Mouse (Mus musculus) G1E (cell line): ENCODE results near the gene Icam4. TPM values are rescaled to one million over a fixed set of nuclear protein-coding genes. Genes with fewer than 3 reads are reported as not detected.

Experiments used
- ATAC-seq: 2 replicates; pipeline ENCODE4 v1.8.0; 2016; ENCODE audit warnings: mild to moderate bottlenecking; ENCODE audit not compliant: insufficient number of reproducible peaks, poor library complexity, low FRiP score, severe bottlenecking; ENCODE audit errors: extremely low read depth
- DNase-seq: peaks from one replicate; pipeline ENCODE4 v3.0.0; 2012; ENCODE audit warnings: low spot score
- H3K27me3 ChIP-seq: 2 replicates; pipeline ENCODE4 v1.6.1; 2012; ENCODE audit warnings: mild to moderate bottlenecking, low read length, inconsistent platforms; ENCODE audit not compliant: insufficient read depth
- H3K36me3 ChIP-seq: replicated peaks from 2 replicates; pipeline ENCODE3; 2012; ENCODE audit warnings: mild to moderate bottlenecking, inconsistent platforms
- H3K4me1 ChIP-seq: 2 replicates; pipeline ENCODE4 v1.6.1; 2012; ENCODE audit warnings: low read depth, low read length, inconsistent platforms, mixed read lengths; ENCODE audit not compliant: insufficient read depth
- H3K4me3 ChIP-seq: 2 replicates; pipeline ENCODE4 v1.5.1; 2012; ENCODE audit warnings: low read depth, mild to moderate bottlenecking, inconsistent platforms, low read length, moderate library complexity, mixed read lengths
- H3K9me3 ChIP-seq: replicated peaks from 2 replicates; pipeline ENCODE4 v1.6.1; 2012; ENCODE audit warnings: inconsistent platforms
- CTCF ChIP-seq: IDR thresholded peaks from 2 replicates; pipeline ENCODE4 v1.5.1; 2012; ENCODE audit warnings: low read depth, low read length, inconsistent platforms, mixed read lengths
- GATA1 ChIP-seq: IDR thresholded peaks from 2 replicates; pipeline ENCODE4 v1.6.1; 2012; ENCODE audit warnings: borderline replicate concordance, low read length, inconsistent platforms, mixed read lengths
- GATA2 ChIP-seq: IDR thresholded peaks from 2 replicates; pipeline ENCODE4 v1.6.1; 2012; ENCODE audit warnings: low read depth, low read length, inconsistent platforms, borderline replicate concordance
- POLR2AphosphoS5 ChIP-seq: IDR thresholded peaks from 2 replicates; pipeline ENCODE4 v1.6.1; 2012; ENCODE audit warnings: low read depth, low read length, inconsistent platforms; ENCODE audit not compliant: insufficient replicate concordance
- TAL1 ChIP-seq: conservative IDR thresholded peaks from 2 replicates; pipeline ENCODE4 v1.6.1; 2012; ENCODE audit warnings: low read depth, low read length, inconsistent platforms, mixed read lengths
- polyA plus RNA-seq: library from polyadenylated mRNA; stranded (reverse); fragments of >175 nt; gene quantifications from 2 replicates; pipeline ENCODE4 v1.2.3, GENCODE M21; 2012
- total RNA-seq, 2 experiments: library from RNA; stranded (forward) in 1 of 2; stranded (reverse) in 1 of 2; fragments of 200-1000 nt in 1 of 2; fragments of >200 nt in 1 of 2; fragmentation: Nextera tagmentation in 1 of 2; gene quantifications; 2 replicates each; pipeline ENCODE4 v1.2.3; 2014 to 2017

Icam4 gene
- total RNA-seq (2014; fragmentation: Nextera tagmentation): 2.1 and 4.8 TPM in 2 replicates
- 8.2 and 10.6 TPM in 2 replicates for total RNA-seq (2017)
- polyA plus RNA-seq: 8.3 and 11.2 TPM in 2 replicates

- no peaks in the 10 kb centered on the region for H3K9me3 ChIP-seq
- H3K36me3 ChIP-seq: peaks cover 38% of the 10 kb centered on the region
- ATAC-seq: peak; percentile 52
- H3K4me3 ChIP-seq: peak within 1 kb of the TSS; percentile 73
- peaks cover 74% of the 10 kb centered on the region for H3K4me1 ChIP-seq
- TF ChIP-seq GATA1 (no peak), GATA2 (no peak), CTCF (peak; percentile 71), TAL1 (peak; percentile 77), POLR2AphosphoS5 (no peak)
- peak; percentile 77 for DNase-seq
- no peaks in the 10 kb centered on the region; the same call in 1 of the 2 replicates for H3K27me3 ChIP-seq
These were observed at the start of gene Icam4 for GRCm38 (mm10) chr9:21029291-21030054. TSS of gene Icam4 (plus strand) at chr9:21029373.

- Histone ChIP-seq H3K4me1 (peaks cover 48% of the 10 kb centered on the region), H3K36me3 (no peaks in the 10 kb centered on the region), H3K27me3 (peaks cover 14% of the 10 kb centered on the region; the same call in 1 of the 2 replicates), H3K9me3 (no peaks in the 10 kb centered on the region), H3K4me3 (no peak overlapping the region)
- ATAC-seq (no peak), DNase-seq (no peak)
- TF ChIP-seq GATA2: no peak
- TF ChIP-seq TAL1: no peak
- no peak for TF ChIP-seq POLR2AphosphoS5
- TF ChIP-seq GATA1: no peak
- TF ChIP-seq CTCF: no peak
These were observed 49.4 kb upstream of the Icam4 start for GRCm38 (mm10) chr9:20979769-20980168.

GRCm38 (mm10) chr9:20982171-20982570, 47.0 kb upstream of the Icam4 start:
- Histone ChIP-seq H3K36me3 (no peaks in the 10 kb centered on the region), H3K4me3 (no peak overlapping the region), H3K9me3 (no peaks in the 10 kb centered on the region), H3K27me3 (peaks cover 20% of the 10 kb centered on the region), H3K4me1 (peaks cover 24% of the 10 kb centered on the region)
- TF ChIP-seq GATA2 (no peak), CTCF (no peak), GATA1 (no peak), TAL1 (no peak), POLR2AphosphoS5 (no peak)
- ATAC-seq: no peak
- DNase-seq: no peak

GRCm38 (mm10) chr9:20983169-20983568, 46.0 kb upstream of the Icam4 start:
- peaks cover 28% of the 10 kb centered on the region for H3K27me3 ChIP-seq
- H3K9me3 ChIP-seq: no peaks in the 10 kb centered on the region
- no peaks in the 10 kb centered on the region for H3K36me3 ChIP-seq
- TF ChIP-seq GATA1 (no peak), CTCF (no peak), GATA2 (no peak), TAL1 (no peak), POLR2AphosphoS5 (no peak)
- peaks cover 22% of the 10 kb centered on the region for H3K4me1 ChIP-seq
- no peak for ATAC-seq
- DNase-seq: no peak
- H3K4me3 ChIP-seq: no peak overlapping the region

GRCm38 (mm10) chr9:20986952-20987686, 42.1 kb upstream of the Icam4 start:
- Histone ChIP-seq H3K9me3 (no peaks in the 10 kb centered on the region), H3K36me3 (no peaks in the 10 kb centered on the region), H3K27me3 (peaks cover 30% of the 10 kb centered on the region), H3K4me1 (peaks cover 20% of the 10 kb centered on the region), H3K4me3 (no peak overlapping the region)
- no peak for ATAC-seq
- no peak for DNase-seq
- TF ChIP-seq TAL1 (no peak), GATA2 (no peak), POLR2AphosphoS5 (no peak), GATA1 (no peak), CTCF (no peak)

- H3K36me3 ChIP-seq: no peaks in the 10 kb centered on the region
- H3K27me3 ChIP-seq: peaks cover 27% of the 10 kb centered on the region
- no peaks in the 10 kb centered on the region for H3K9me3 ChIP-seq
- no peak overlapping the region for H3K4me3 ChIP-seq
- DNase-seq: no peak
- H3K4me1 ChIP-seq: peaks cover 18% of the 10 kb centered on the region
- TF ChIP-seq POLR2AphosphoS5 (no peak), CTCF (no peak), TAL1 (no peak), GATA1 (no peak), GATA2 (no peak)
- no peak for ATAC-seq
These were observed 41.2 kb upstream of the Icam4 start for GRCm38 (mm10) chr9:20987953-20988352.
